Mouse (Mus musculus): Measurements from ENCODE around the gene Kcnj4. TPM values are rescaled to one million over a fixed set of nuclear protein-coding genes. Genes with fewer than 3 reads are reported as not detected.

The Kcnj4 gene
- total RNA-seq, 2 experiments from 2014 or later = 0.10 TPM; not detected in 1

DNA sequence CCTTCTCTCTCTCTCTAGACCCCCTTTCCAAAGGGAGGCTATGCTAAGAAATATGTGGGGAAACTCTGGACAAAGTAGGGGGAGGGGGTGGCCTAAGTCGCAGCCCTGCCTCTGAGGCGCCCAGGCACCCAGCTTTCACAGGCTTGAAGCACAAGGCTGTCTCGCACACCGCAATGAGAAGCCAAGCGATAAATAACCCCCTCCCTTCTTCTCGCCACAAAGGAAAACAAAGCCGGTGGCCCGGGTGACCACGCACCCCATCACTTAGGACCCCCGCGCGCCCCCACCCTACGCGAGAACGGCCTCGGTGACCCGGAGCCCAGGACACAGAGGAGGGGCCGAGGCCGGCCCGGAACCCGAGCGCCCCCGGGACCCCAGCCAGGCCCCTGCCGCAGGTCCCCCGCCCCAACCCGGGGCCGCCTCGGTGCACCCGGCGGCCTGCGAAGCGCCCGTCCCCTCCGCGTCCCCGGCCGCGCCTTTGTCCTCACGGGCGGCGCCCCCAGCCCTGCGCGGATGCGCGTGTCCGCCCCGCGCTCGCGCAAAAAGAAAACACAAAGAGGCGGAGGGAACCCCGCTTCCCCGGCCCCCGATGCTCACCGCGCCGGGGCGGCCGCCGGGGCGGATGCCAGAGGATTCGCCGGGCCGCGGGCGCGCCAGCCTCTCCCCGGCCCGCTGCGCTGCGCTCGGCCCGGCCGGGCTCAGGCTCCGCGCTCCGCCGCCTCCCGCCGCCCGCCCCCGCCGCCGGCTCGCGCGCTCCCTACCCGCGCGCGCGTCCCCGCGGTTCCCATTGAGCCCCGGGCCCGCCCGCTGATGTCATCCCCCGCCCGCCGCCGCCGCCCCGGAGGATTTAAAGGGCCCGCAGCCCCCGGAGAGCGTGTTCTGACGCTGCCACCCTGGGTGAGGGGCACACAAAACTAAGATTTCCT is 63.4 kb downstream of the Kcnj4 start:
- DNase-seq = peak; percentile 94
- TF ChIP-seq CTCF (IDR thresholded peaks at IDR 0.05) = no peak

DNA sequence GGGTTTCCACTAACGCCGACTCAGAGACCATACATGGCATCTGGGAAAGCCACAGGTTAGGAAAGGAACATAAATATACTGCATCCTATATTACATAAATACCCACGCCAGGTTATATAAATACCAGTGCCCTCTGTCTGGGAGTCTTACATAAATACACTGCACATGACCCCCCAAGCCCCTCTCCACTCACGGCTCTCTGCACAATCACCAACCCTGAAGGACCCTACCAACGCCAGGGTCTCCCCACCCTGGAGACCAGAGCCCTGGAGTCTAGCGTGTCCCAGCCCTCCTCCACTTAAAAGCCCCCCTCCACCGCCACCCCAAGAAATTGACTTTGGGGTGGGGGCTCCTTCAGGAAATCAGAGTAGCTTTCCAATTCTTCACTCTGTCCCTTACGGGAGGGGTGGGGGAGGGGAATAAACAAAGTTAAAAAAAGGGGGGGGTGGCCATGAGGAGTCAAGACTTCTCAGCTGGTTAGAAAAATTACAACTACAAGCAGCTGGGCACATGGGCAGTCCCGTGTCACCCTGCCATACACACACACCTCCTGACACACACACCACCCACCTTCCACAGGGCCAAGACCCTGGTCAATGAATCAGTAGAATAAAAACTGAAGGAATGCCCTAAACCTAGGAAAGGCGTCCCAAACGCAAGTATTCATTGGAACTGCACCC is 64.2 kb downstream of the Kcnj4 start:
- peak overlapping the region; percentile 99 for H3K27ac ChIP-seq
- H3K4me3 ChIP-seq = peak overlapping the region; percentile 96
- intact Hi-C loops (cut with DNase I) = no loop called here
- TF ChIP-seq CTCF (IDR thresholded peaks at IDR 0.05) = no peak
- no peak for DNase-seq

More for the DNA sequence above, 63.4 kb downstream of the Kcnj4 start:
- Histone ChIP-seq H3K27ac (peak overlapping the region; percentile 99), H3K4me3 (peak overlapping the region; percentile 96)
- intact Hi-C loops (cut with DNase I) = no loop called here

DNA sequence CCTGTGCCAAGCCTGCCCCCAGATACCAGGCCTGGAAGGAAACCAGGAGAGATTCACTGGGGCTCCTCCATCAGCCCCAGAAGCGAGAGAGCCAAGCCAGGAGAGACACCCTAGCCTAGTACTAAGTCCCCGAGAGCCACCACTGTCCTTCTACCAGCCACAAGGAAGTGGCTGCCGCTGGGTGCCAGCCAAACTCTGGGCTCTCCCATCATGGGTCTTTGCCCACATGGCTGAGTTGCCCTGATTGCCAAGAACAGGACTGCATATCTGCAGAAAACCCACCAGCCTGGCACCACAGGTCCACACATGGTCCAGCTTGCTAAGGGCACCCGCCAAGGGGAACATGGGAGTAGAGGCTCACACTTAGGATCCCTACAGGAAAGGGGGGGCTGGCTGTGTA is 64.8 kb downstream of the Kcnj4 start:
- TF ChIP-seq CTCF (IDR thresholded peaks at IDR 0.05) = no peak
- H3K4me3 ChIP-seq = peak overlapping the region; percentile 96
- H3K27ac ChIP-seq = peak overlapping the region; percentile 99
- DNase-seq = peak; percentile 88
- intact Hi-C loops (cut with DNase I) = no loop called here

DNA sequence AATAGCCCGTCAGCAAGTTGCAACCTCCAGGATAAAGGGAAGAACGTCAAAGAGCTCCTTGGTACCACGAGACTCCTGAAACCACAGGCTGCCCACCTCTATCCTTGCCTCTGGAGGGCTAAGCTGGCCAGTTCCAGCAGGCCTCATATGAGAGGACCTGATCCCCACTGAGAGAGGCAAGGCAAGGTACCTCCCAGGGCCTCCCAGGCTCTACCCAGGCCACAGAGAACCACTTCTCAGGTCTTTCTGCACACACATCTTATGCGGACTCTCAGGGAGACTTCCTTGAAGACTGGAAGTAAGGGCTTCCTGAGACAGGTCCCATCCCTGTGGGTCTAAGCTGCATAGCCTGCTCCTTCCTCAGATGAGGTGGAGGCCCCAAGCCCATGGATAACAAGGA is 65.7 kb downstream of the Kcnj4 start:
- no peak for TF ChIP-seq CTCF (IDR thresholded peaks at IDR 0.05)
- DNase-seq = no peak
- intact Hi-C loops (cut with DNase I) = loop anchor here (2.0 kb wide), 1 partner anchor 19 kb away; no protein-coding TSS in a partner anchor
- Histone ChIP-seq H3K27ac (peak overlapping the region; percentile 99), H3K4me3 (peak overlapping the region; percentile 96)

DNA sequence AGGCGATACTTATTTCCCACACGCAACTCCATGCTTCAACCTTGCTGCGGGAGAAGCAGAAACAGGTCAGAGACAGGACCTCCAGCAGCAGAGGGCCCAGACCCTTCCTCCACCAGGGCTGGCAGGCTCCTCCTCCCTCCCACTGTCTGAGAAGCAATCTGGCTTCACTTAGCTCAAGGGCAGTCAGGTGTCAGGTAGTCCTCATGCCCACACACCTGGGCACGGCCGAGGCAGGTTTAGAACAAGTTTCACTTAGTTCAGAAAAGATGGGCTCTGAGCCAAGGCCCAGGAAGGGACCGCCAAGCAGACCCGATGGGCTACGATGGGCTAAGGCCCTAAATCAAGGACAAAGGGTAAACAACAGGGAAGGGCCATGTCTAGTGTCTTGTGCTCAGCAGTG is 66.2 kb downstream of the Kcnj4 start:
- peak overlapping the region; percentile 99 for H3K27ac ChIP-seq
- DNase-seq = no peak
- H3K4me3 ChIP-seq = peak overlapping the region; percentile 96
- no peak for TF ChIP-seq CTCF (IDR thresholded peaks at IDR 0.05)
- intact Hi-C loops (cut with DNase I) = loop anchor here (2.0 kb wide), 1 partner anchor 18 kb away; no protein-coding TSS in a partner anchor

DNA sequence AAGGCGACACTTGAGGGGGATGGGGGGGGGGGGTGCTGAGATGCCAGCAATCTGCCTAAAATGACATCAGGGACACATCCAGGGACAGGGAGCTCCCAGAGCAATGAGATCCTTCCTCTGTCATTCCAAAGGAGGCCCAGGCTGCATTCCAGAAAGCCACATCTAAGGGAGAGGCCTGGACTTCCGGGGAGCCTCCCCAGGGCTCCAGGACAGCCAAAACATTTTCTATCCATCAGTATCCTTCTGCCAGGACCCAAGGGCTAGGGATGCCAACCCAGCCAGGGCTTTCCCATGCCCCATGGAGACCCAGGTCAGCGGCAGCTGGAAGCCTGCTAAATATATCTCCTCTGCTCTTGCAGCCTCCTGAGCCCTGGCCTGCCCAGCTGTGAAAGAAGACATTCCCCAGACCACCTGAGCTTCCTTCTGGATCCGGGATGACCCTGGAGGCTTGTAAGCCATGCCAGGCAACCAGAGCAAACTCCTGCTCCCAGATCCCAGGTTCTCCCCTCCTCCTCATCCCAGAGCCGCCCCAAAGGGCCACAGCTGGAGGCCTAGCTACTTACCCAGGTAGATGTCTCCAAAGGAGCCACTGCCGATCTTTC is 66.7 kb downstream of the Kcnj4 start:
- peak; percentile 50 for DNase-seq
- intact Hi-C loops (cut with DNase I) = loop anchor here (2.0 kb wide), 1 partner anchor 18 kb away; no protein-coding TSS in a partner anchor
- TF ChIP-seq CTCF (IDR thresholded peaks at IDR 0.05) = no peak
- Histone ChIP-seq H3K4me3 (peak overlapping the region; percentile 96), H3K27ac (peak overlapping the region; percentile 99)

DNA sequence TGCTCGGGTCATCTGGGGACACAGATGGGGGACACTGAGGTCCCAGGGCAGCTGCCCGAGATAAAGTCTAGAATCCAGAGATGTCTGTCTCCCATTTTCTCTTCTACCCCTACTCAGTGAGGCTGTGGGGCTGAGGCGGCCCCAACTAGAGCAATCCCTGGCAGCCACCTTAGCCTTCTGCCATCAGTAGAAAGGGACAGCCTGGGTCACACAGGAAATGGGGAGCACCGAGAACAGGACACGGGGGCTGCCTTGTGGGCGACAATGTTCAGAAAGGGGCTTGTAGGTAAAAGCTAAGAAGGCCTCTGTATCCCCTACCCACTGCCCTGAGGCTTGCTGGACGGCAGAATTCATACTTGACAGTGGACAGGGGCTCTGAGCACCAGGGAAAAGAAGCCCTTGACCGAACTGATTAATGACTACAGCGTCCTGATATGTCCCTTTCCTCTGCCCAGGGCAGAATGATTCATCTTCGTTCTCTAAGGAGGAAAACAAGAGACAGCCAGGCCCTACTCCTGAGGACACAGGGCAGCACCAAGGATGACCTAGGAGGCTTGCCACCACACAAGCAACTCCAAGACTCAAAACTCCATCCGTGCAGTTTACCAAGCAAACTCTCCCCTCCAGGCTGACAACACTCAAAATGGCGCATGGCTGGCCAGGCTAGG is 67.4 kb downstream of the Kcnj4 start:
- DNase-seq = no peak
- Histone ChIP-seq H3K4me3 (peak overlapping the region; percentile 96; the same call in 1 of the 2 replicates), H3K27ac (peak overlapping the region; percentile 99)
- intact Hi-C loops (cut with DNase I) = loop anchor here (2.0 kb wide), 2 partner anchors 17 to 35 kb away; partner anchors contain the start of gene Tmem184b
- TF ChIP-seq CTCF (IDR thresholded peaks at IDR 0.05) = no peak

DNA sequence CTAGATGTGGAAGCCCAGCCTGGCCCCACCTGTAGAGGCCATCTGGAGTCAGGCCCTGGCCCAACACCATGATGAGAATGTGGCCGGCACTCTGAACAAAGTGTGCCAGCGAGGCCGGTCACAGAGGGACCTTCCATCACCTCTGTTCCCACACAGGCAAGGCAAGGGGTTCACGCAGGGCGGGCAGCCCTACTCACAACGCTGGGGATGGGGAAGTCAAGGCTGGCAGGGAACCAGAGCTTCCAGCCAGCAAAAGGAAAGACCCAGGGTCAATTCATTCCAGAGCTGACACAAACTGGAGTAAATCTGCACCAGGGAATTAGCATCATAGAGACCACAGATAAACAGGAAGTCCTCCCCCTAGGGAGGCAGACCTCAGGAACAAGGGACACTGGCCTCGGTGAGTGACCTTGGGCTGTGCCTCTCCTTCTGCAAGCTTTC is 68.5 kb downstream of the Kcnj4 start:
- DNase-seq = peak; percentile 57
- Histone ChIP-seq H3K27ac (peak overlapping the region; percentile 99), H3K4me3 (peak overlapping the region; percentile 47)
- intact Hi-C loops (cut with DNase I) = loop anchor here (2.0 kb wide), 1 partner anchor 34 kb away; the partner anchor contains the start of gene Tmem184b
- TF ChIP-seq CTCF (IDR thresholded peaks at IDR 0.05) = no peak

DNA sequence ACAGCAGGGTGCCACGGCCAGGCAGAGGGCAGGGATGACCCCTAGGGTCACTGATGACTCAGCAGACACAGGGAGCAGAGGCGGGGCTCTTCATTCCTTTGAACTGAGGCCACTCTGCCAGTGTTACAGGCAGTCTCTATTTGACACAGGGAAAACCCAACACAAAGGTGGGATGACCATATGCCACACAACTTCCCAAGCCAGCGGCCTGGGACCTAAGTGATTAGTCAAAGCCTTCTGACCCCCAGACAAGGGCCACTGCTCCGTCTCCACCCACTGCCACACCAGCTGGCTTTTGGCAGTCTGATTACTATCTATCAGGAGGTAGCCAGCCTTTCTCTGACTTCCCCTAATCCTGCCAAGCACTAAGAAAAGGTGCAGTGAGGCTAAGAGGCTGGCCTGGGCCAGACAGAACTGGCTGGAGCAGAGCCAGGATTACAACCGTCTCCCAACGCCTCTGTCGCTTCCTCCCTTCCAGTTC is 69.8 kb downstream of the Kcnj4 start:
- TF ChIP-seq CTCF (IDR thresholded peaks at IDR 0.05) = no peak
- H3K27ac ChIP-seq = peak overlapping the region; percentile 99
- intact Hi-C loops (cut with DNase I) = no loop called here
- peak; percentile 75 for DNase-seq
- peak overlapping the region; percentile 47 for H3K4me3 ChIP-seq

Small RNA genes within 50 kb of the gene (microRNA-seq; reads per million reads assigned to microRNA genes)
- not detected for gene Gm44302

Other genes with a start within 250 kb of the Kcnj4 start
- 1 to 10 TPM; 3.1 to 3.2 TPM for gene Baiap2l2, start 219.7 kb downstream of the Kcnj4 start, total RNA-seq (2021)
- gene Pla2g6, start 176.9 kb downstream of the Kcnj4 start, total RNA-seq (2021) = 10 to 100 TPM; 19.4 to 20.1 TPM
- 1 to 10 TPM; 4.0 to 8.8 TPM for gene Maff, start 158.6 kb downstream of the Kcnj4 start, total RNA-seq (2021)
- 10 to 100 TPM; 26.1 to 36.7 TPM for gene Tmem184b, start 101.7 kb downstream of the Kcnj4 start, total RNA-seq (2021)
- 10 to 100 TPM; 41.8 to 61.4 TPM for gene Csnk1e, start 49.7 kb downstream of the Kcnj4 start, total RNA-seq (2021)
- gene Kdelr3, start 11.2 kb upstream of the Kcnj4 start, total RNA-seq (2021) = 1 to 10 TPM; 1.9 to 3.7 TPM
- 10 to 100 TPM; 80.2 to 86.8 TPM for gene Ddx17, start 41.5 kb upstream of the Kcnj4 start, total RNA-seq (2021)
- gene Dmc1, start 99.9 kb upstream of the Kcnj4 start, total RNA-seq (2021) = not detected
- under 1 TPM; 0.47 to 0.84 TPM for gene Fam227a, start 153.7 kb upstream of the Kcnj4 start, total RNA-seq (2021)
- 10 to 100 TPM; 11.8 to 15.6 TPM for gene Cby1, start 154.0 kb upstream of the Kcnj4 start, total RNA-seq (2021)
- 10 to 100 TPM; 52.8 to 78.6 TPM for gene Tomm22, start 165.6 kb upstream of the Kcnj4 start, total RNA-seq (2021)
- gene Josd1, start 182.7 kb upstream of the Kcnj4 start, total RNA-seq (2021) = 10 to 100 TPM; 12.3 to 18.7 TPM
- gene Gtpbp1, start 185.6 kb upstream of the Kcnj4 start, total RNA-seq (2021) = 10 to 100 TPM; 24.4 to 28.5 TPM
- 10 to 100 TPM; 88.4 to 92.5 TPM for gene Sun2, start 237.3 kb upstream of the Kcnj4 start, total RNA-seq (2021)

All from gastrocnemius, adult 2 months (tissue).